Mouse (Mus musculus) CD8-positive naive resting alpha-beta T cell, adult 2 months (primary cell): ENCODE data around the gene Klrb1b.
A peak's percentile ranks its signal among the peaks of the same experiment; 100 is the strongest.
"Not testable (repeated sequence)": the region's sequence is repeated elsewhere in the genome, so short reads cannot be mapped to it uniquely, and the experiment has no call there.

ENCODE experiments used
- DNase-seq, 2 experiments: peaks; one replicate each; pipeline ENCODE4 v3.0.0; 2022; ENCODE audit warnings: low read depth in 2 of 2, low spot score in 2 of 2

Klrb1b gene

DNA sequence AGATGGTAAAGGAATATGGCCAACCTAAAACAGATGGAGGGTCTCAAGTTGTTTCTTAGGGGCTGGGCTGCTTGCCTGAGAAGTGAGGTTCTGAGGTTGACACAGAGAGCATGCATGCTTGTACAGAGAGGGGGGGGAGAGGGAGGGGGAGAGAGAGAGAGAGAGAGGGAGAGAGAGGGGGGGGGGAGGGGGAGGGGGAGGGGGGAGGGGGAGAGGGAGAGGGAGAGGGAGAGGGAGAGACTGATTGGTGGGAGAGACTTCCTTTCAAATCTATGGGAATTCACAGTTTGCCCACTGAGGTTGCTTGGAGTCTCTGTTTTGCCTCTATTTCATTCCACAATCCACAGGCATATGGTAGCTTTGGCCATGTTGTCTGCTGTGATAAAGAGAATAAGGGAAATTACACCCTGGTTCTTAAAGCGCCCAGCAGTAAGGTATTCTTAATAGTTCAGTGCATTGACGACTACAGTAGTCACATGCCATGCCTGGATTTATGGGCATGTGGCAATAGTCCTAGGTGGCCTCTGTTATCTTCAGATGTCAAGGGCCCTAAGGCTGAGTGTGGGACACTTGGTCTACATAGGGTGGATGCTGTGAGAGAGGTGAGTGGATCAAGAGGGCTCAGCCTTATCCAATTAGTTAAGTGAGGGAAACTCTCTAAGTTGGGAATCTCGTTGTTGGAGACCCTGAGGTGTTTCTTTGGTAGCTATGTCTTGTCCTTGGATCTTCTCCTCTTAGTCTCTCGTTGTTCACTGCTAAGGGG, 15.4 kb upstream of the Klrb1b start:
- no peak for DNase-seq

DNA sequence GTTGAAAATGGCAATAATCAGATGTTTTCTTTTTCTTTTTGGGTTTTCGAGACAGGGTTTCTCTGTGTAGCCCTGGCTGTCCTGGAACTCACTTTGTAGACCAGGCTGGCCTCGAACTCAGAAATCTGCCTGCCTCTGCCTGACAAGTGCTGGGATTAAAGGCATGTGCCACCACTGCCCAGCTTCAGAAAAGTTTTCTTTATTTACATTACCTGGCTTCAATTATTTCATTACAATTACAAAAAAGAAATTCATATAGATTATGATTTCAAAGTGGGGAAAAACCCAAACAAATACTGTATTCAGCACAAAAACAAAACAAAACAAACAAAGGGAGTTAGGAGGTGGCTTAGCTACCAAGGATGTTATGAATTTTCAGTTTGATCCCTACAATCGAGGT, 14.5 kb upstream of the Klrb1b start:
- DNase-seq: not testable (repeated sequence)

DNA sequence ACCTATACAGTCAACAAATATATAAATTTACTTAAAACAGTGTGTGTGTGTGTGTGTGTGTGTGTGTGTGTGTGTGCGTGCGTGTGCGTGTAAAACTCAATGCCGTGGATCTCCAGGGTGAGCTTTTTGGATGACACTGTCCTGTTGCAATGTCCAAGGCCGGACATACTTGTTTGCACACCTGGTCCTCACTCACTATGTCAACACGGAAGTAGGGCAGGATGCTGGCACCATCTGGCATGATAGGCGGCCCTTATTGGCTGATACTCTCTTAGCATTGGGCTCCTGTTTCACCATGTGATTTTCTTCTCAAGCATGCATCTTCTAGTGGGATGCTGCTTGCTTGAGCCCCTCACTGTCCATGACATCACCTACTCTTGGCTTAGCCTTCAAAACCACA, 13.8 kb upstream of the Klrb1b start:
- no peak for DNase-seq

GRCm38 (mm10) chr6:128839266-128839771, 13.2 kb upstream of the Klrb1b start:
- DNase-seq: peak; percentile 86 to 90

GRCm38 (mm10) chr6:128838342-128839265, 12.5 kb upstream of the Klrb1b start:
- peak; percentile 90 to 93 for DNase-seq

- no peak for DNase-seq
These were observed 11.6 kb upstream of the Klrb1b start for GRCm38 (mm10) chr6:128837454-128838341.

GRCm38 (mm10) chr6:128836955-128837334, 10.8 kb upstream of the Klrb1b start:
- no peak for DNase-seq

DNA sequence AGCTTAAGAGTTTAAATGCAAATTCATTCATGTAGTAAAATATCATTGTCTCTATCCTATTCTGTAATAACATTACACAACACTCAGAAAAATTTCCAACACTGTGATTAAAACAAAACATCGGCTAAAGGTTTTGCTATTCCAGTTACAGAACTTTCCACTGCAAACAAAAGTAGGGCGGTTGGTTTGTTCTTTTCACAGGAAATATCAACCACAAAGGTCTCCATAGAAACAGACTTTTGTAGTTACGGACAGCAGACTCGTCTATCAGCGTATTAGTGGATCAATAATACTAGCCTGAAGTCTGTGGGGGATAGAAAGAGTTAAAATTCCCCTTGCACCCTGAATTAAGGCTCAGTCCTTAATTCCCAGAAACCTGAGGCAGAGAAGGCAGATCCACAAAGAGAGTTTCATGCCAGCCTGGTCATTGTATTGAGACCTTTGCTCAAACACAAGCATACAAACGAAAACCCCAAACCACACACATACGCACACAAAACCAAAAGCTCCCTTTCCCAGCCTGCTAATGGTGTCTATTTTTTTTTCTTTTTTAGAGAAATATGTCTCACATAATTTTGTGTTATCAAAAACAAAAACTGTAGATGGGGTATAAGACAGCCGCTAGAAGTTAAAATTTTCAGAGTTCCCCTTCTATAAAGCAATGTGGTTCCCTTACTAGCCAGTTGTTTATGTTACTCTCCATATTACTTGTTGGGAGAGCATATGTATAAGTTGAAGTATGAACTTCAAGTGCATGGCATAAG, 10.2 kb upstream of the Klrb1b start:
- DNase-seq: peak; percentile 69 to 76

- no peak for DNase-seq
These were observed 9.4 kb upstream of the Klrb1b start for GRCm38 (mm10) chr6:128835571-128835970.

- peak; percentile 47 to 61 for DNase-seq
These were observed 6.9 kb upstream of the Klrb1b start for GRCm38 (mm10) chr6:128833046-128833445.

DNA sequence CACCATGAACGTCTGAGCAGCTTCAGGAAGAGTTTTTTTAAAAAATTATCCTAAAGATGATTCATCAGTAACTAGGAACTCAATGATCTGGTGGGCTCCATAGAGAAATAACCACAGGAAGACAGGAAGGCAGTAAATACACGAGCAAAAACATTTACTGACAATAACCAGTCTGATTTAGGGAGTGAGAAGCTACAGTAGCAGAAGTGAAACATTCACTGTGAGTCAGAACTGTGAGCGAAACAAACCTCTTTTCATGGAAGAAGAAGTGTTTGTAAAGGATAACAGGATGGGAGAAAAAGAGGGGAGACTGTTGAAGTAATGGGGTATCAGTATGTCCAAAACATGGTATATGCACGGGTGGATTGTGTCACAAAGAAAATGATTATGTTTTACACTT, 3.7 kb upstream of the Klrb1b start:
- no peak for DNase-seq

GRCm38 (mm10) chr6:128826781-128827180, 650 bp upstream of the Klrb1b start:
- no peak for DNase-seq

DNA sequence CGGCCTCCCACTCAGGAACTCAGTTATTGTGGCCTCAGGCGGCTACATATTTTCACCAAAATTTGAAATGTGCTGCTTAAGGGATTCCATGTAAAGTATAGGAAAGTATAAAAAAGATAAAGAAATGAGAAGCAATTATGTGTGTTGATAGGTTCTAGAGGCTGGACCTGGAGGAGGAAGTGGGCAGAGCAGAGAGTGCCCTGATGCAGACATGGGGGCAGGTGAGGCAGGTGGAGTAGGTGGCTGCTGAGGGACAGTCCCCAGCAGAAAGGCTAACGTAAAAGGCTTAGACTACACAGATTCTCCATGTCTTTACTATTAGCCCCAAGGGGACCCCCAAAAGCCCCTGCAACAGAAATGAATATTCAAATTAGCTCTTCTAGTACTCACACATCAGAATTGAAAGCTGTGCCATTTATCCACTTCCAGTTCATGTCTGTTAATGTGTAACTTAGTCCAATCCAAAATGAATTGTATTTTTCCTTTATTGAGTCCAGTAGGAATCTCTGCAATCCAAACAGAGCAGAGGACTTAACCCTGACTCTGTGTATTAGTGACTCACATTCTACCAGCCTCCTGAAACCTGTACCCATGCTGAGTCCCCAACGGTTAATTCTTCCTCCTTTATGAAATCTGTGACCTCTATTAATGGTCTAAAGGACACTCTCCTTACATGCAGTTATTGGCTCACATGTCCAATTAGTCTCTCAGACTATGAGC, 7.9 kb downstream of the Klrb1b start:
- no peak for DNase-seq

GRCm38 (mm10) chr6:128808532-128808931, 17.6 kb downstream of the Klrb1b start:
- DNase-seq: peak; percentile 68 to 76

DNA sequence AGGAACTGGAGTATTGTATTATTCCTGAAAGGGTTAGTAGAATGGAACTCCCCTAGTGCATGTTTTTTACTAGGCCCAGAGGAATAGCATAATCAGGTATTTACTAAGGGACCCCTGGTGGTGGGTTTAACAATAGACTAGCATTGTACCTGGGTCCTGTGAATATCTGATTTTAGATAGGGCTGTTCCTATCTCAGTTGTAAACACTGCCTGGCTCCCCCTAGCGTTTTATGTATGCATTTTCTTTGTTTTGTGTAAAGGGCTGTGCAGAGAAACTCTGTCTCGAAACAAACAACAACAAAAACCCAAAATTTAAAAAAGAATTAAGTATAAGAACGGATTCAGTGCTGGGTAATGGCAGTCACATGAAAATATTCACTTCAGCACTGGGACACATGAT, 19.1 kb downstream of the Klrb1b start:
- DNase-seq: peak; percentile 37 to 63

DNA sequence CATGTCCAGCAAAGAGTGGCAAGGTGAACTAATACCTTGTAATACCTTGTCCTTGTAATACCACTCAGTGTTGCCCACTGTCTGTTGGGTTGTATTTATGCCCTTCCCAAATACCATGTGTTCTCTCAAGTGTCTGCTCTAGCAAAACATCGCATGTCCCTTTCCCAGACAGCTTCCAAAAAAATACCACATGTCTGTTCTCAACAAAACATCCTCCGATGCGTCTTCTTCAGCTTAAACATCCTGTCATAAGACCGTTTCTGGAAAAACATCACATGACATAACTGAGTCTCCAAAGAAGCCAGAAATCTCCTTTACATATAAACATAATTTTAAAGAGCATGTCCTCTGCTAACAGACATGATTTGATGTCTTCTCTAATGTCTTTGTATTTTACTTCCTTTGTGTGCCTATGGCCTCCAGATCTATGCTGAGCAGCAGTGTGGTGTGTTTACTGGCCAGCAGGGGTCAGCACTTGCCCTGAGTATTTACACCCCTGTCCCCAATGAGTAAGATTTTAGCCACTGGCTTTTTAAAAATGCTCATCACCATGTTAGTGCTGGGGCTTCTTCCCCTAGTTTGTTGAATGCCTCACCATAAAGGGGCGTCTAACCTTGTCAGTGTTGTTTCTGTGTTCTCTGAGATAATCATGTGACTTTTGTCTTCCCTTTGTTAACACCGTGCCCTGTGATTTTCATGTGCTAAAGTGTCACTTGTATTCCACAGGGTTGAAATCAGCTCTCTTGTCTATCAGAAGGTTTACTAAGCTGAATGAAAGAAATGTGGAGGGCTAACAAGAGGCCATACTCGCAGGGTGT, 21.1 kb downstream of the Klrb1b start:
- peak; percentile 63 to 64 for DNase-seq

GRCm38 (mm10) chr6:128802999-128803857, 22.9 kb downstream of the Klrb1b start:
- DNase-seq: peak; percentile 96 to 97

DNA sequence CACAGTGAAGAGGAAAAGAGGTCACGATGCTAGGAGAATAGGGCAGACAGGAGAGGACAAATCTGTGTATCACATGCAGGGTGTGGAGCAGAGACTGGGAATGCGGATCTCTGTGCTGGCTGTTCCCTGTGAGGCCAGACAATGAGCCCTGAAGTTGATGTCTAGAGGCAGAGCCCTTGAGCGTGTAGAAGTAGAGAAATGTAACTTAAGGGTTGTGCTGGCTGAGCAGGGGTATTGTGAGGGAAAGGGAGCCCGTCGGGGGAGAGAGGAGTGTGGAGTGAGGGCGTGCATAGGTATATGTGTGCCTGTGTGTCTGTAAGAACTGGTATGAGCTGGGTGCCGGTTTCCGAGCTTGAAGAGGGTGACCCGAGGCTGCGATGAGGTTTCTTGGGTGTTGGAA, 23.6 kb downstream of the Klrb1b start:
- DNase-seq: no peak
